Mouse (Mus musculus): ENCODE results near the gene Cxcr4. TPM values are rescaled to one million over a fixed set of nuclear protein-coding genes. Genes with fewer than 3 reads are reported as not detected.

Cxcr4 gene
- total and polyA plus RNA-seq, 3 experiments = 80.3 to 169 (median 102) TPM

DNA sequence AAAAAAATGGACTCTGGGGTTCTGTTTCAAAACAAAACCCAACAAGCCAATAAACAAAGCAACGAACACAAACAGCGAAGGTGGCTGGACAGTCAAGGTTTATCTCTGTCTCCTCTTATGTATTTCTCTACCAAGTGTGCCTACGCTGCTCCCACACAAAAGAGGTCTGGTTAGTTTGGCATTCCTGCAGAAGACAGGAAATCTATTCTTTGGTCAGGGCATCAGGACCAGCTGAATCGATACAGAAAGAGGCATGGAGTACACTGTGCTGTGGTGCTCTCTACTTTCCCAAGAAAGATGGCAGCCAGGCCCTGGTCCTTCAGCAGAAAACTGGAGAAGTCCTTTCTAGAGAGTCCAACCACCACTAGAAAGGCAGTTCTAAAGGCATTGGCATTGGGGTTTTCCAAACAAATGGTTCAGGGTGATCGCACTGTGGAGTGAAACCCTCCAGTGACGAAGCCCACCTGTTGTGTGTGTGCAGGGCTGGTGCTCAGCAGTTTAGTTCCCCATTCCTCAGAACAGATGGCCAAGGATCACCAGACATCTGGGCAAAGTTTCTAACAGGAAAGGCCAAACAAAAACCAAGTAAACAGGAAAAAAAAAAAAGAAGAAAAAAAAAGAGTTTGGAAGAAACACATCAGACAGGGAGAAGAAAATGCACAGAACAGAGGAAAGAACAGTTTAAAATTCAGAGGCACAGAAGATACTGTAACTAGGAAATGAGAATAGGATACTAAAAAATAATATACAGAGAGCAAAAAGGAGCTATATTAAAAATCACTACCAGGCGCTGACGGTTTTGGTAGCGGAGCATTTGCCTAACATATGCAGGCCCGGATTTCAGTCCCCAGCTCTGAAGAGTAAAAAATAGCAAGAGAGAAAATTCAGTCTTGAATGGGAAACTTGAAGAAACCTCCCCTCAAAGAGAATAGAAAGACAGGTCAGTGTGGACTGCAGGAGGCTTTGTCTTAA lies 44.5 kb upstream of the Cxcr4 start (continued):
- peak; percentile 59; the same call in 1 of the 2 replicates for TF ChIP-seq SIN3A (IDR thresholded peaks at IDR 0.05; ENCODE audit: low read length)

GRCm38 (mm10) chr1:128633711-128634379 lies 41.8 kb upstream of the Cxcr4 start:
- H3K27me3 ChIP-seq (replicated peaks) = no peaks in the 10 kb centered on the region
- no peak overlapping the region for H3K27ac ChIP-seq (ENCODE audit: insufficient read depth, low read depth)
- H3K79me2 ChIP-seq (replicated peaks; ENCODE audit: control insufficient read depth, extremely low read depth, insufficient read depth, poor library complexity, severe bottlenecking) = no peaks in the 10 kb centered on the region
- in situ Hi-C loops (cut with MboI; ENCODE audit: low pct_ligation_motif_present, low pct_unique_long_range_greater_than_20kb, low sequenced_read_pairs) = no loop called here
- no peak overlapping the region for H3K9ac ChIP-seq (ENCODE audit: insufficient read depth, low read depth)
- TF ChIP-seq SMC3 (IDR thresholded peaks at IDR 0.05; ENCODE audit: low read depth, low read length) = no peak
- TF ChIP-seq POLR2AphosphoS2 (IDR thresholded peaks at IDR 0.05; ENCODE audit: low read depth, low read length) = no peak
- no peak for TF ChIP-seq USF2 (conservative IDR thresholded peaks at IDR 0.05; ENCODE audit: low read depth, low read length)
- TF ChIP-seq ZMIZ1 (IDR thresholded peaks at IDR 0.05; ENCODE audit: low read depth, low read length) = no peak
- TF ChIP-seq JUND (conservative IDR thresholded peaks at IDR 0.05; ENCODE audit: low read depth, low read length) = no peak
- TF ChIP-seq ZNF384 (IDR thresholded peaks at IDR 0.05; ENCODE audit: low read depth, low read length) = no peak
- TF ChIP-seq ETS1 (conservative IDR thresholded peaks at IDR 0.05; ENCODE audit: low read depth, low read length) = no peak
- TF ChIP-seq MAFK (IDR thresholded peaks at IDR 0.05; ENCODE audit: insufficient replicate concordance, low read length) = no peak
- no peak for TF ChIP-seq E2F4 (IDR thresholded peaks at IDR 0.05; ENCODE audit: insufficient replicate concordance, low read depth, low read length)
- TF ChIP-seq HCFC1 (IDR thresholded peaks at IDR 0.05; ENCODE audit: low read depth, low read length) = no peak
- no peak for TF ChIP-seq TBP (conservative IDR thresholded peaks at IDR 0.05; ENCODE audit: low read depth, low read length)
- no peak for TF ChIP-seq JUN (IDR thresholded peaks at IDR 0.05; ENCODE audit: insufficient read depth, low read depth, low read length)
- TF ChIP-seq RCOR1 (conservative IDR thresholded peaks at IDR 0.05; ENCODE audit: low read depth, low read length) = no peak
- peaks cover 43 to 51% of the 10 kb centered on the region in 2 experiments for H3K4me1 ChIP-seq (ENCODE audit: control insufficient read depth in 1 of 2, insufficient read depth in 2 of 2)
- no peak for DNase-seq (ENCODE audit: extremely low read depth)
- no peak overlapping the region for H3K4me2 ChIP-seq (ENCODE audit: insufficient read depth, low read depth, poor library complexity, severe bottlenecking)
- dilution Hi-C loops (cut with MboI; ENCODE audit: extremely low pct_ligation_motif_present, extremely low pct_unique_long_range_greater_than_20kb, low sequenced_read_pairs) = no loop called here
- H3K36me3 ChIP-seq (replicated peaks in 1 of 2; ENCODE audit: control insufficient read depth in 1 of 2, insufficient read depth in 1 of 2, low read length in 1 of 2) = no peaks in the 10 kb centered on the region
- no peak overlapping the region for H3K4me3 ChIP-seq (replicated peaks in 1 of 3; ENCODE audit: low read depth in 2 of 3, low read length in 2 of 3, poor library complexity in 1 of 3)
- no peaks in the 10 kb centered on the region for H3K9me3 ChIP-seq (replicated peaks; ENCODE audit: low read length)

- peak; percentile 73 for TF ChIP-seq ZNF384 (IDR thresholded peaks at IDR 0.05; ENCODE audit: low read depth, low read length)
- TF ChIP-seq IRF4 (IDR thresholded peaks at IDR 0.05; ENCODE audit: low read depth, low read length) = 0 out of 2 replicates have a peak, but pooled peaks have one; percentile 35
- no peak for TF ChIP-seq NRF1 (IDR thresholded peaks at IDR 0.05; ENCODE audit: low read depth, low read length)
- H3K4me2 ChIP-seq (ENCODE audit: insufficient read depth, low read depth, poor library complexity, severe bottlenecking) = no peak overlapping the region
- dilution Hi-C loops (cut with MboI; ENCODE audit: extremely low pct_ligation_motif_present, extremely low pct_unique_long_range_greater_than_20kb, low sequenced_read_pairs) = no loop called here
Observed at GRCm38 (mm10) chr1:128632522-128632921, 40.4 kb upstream of the Cxcr4 start.

More at GRCm38 (mm10) chr1:128632522-128632921, 40.4 kb upstream of the Cxcr4 start:
- peaks cover 31 to 37% of the 10 kb centered on the region in 2 experiments for H3K4me1 ChIP-seq (ENCODE audit: control insufficient read depth in 1 of 2, insufficient read depth in 2 of 2)
- H3K36me3 ChIP-seq (replicated peaks in 1 of 2; ENCODE audit: control insufficient read depth in 1 of 2, insufficient read depth in 1 of 2, low read length in 1 of 2) = no peaks in the 10 kb centered on the region
- H3K9me3 ChIP-seq (replicated peaks; ENCODE audit: low read length) = no peaks in the 10 kb centered on the region
- in situ Hi-C loops (cut with MboI; ENCODE audit: low pct_ligation_motif_present, low pct_unique_long_range_greater_than_20kb, low sequenced_read_pairs) = no loop called here
- no peaks in the 10 kb centered on the region for H3K79me2 ChIP-seq (replicated peaks; ENCODE audit: control insufficient read depth, extremely low read depth, insufficient read depth, poor library complexity, severe bottlenecking)
- no peaks in the 10 kb centered on the region for H3K27me3 ChIP-seq (replicated peaks)
- no peak for DNase-seq (ENCODE audit: extremely low read depth)
- H3K4me3 ChIP-seq (replicated peaks in 1 of 3; ENCODE audit: low read depth in 2 of 3, low read length in 2 of 3, poor library complexity in 1 of 3) = no peak overlapping the region
- H3K27ac ChIP-seq (ENCODE audit: insufficient read depth, low read depth) = no peak overlapping the region
- H3K9ac ChIP-seq (ENCODE audit: insufficient read depth, low read depth) = no peak overlapping the region
